Mouse (Mus musculus): ENCODE measurements around the gene Clstn1. TPM values are rescaled to one million over a fixed set of nuclear protein-coding genes. Genes with fewer than 3 reads are reported as not detected.

Gene Clstn1
- total and polyA plus RNA-seq, 2 experiments from 2014 or later: 206 to 590 TPM

DNA sequence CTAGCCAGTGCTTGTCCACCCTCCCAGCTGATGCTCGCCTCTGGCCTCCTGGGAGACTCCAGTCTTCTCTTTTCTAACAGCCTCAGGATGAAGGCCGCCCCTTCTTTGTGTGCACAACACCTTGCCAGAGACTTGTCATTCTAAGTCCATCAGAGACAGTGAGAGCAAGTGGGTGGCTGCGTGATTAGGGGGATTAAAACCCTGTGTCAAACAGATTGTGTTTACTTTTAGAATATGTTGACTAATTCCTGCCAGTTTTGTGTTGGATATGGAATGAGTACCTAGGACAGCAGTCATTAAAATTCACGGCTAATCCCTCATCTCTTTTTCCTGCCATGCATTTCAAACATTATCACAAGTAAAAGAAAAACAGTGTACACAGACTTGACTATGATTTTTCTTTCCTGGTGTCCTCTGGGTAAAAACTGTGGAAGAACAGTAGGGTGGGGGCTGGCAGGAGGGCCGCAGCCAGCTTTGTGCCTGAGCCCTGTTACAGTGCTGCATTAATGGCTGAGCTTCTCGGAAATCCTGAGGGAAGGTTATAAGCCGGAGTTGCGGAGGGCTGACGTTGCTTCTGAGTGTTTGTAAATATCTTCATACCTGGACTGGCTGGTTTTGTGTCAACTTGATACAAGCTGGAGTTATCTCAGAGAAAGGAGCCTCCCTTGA lies 8.8 kb downstream of the Clstn1 start:
- Histone ChIP-seq H3K27me3 (ENCODE audit: insufficient read depth, low read length) (no peaks in the 10 kb centered on the region), H3K27ac (no peak overlapping the region), H3K4me3 (ENCODE audit: low read length) (no peak overlapping the region)

DNA sequence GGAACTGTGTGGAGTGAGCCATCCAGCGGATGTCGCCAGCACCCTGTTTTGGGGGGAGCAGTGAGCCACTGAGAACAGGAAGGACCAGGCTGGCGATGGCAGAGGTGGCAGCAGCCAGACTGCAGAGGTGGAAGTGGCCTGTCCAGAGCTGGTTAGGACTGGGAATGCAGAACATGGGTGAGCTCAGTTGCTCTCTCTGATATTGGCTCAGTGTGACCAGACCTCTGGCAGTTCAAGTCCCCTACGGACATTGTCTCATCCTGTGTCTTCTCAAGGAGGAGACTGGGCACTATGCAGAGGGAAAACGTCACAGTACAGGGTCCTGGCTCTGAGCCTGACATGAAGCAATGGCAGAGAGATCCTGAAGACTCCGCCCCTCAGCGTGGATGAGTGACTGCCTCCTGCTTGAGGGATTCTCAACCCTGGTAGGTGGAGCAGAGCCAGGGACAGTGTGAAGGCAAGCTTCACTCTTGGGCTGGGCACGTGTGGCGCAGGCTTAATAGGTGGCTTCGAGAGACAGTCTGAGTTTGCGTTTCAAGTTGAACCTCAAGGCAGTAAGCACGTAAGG lies 11.5 kb downstream of the Clstn1 start:
- Histone ChIP-seq H3K4me2 (ENCODE audit: low read depth, low read length) (no peak overlapping the region), H3K27me3 (ENCODE audit: insufficient read depth, low read length) (no peaks in the 10 kb centered on the region), H3K36me3 (ENCODE audit: insufficient read depth, low read length) (no peaks in the 10 kb centered on the region), H3K9me3 (ENCODE audit: low read length) (no peaks in the 10 kb centered on the region), H3K9ac (replicated peaks; ENCODE audit: low read length) (no peak overlapping the region), H3K4me3 (ENCODE audit: low read length) (no peak overlapping the region), H3K4me1 (ENCODE audit: insufficient read depth, low read length) (no peaks in the 10 kb centered on the region; the same call in none of the 2 replicates), H3K27ac (no peak overlapping the region)
- ATAC-seq (peak; percentile 59), DNase-seq (ENCODE audit: low spot score) (peak; percentile 47)
- WGBS: 70% methylated on average over 12 of the region's 12 CpGs
- no peak for TF ChIP-seq CTCF (IDR thresholded peaks at IDR 0.05; ENCODE audit: low read depth)

More for the DNA sequence above, 8.8 kb downstream of the Clstn1 start:
- ATAC-seq (no peak), DNase-seq (ENCODE audit: low spot score) (no peak)
- H3K4me2 ChIP-seq (ENCODE audit: low read depth, low read length): no peak overlapping the region
- H3K36me3 ChIP-seq (ENCODE audit: insufficient read depth, low read length): no peaks in the 10 kb centered on the region
- no peaks in the 10 kb centered on the region for H3K4me1 ChIP-seq (ENCODE audit: insufficient read depth, low read length)
- H3K9me3 ChIP-seq (ENCODE audit: low read length): no peaks in the 10 kb centered on the region
- no peak overlapping the region for H3K9ac ChIP-seq (replicated peaks; ENCODE audit: low read length)
- TF ChIP-seq CTCF (IDR thresholded peaks at IDR 0.05; ENCODE audit: low read depth): no peak
- 61% methylated on average over 9 of the region's 9 CpGs for WGBS

DNA sequence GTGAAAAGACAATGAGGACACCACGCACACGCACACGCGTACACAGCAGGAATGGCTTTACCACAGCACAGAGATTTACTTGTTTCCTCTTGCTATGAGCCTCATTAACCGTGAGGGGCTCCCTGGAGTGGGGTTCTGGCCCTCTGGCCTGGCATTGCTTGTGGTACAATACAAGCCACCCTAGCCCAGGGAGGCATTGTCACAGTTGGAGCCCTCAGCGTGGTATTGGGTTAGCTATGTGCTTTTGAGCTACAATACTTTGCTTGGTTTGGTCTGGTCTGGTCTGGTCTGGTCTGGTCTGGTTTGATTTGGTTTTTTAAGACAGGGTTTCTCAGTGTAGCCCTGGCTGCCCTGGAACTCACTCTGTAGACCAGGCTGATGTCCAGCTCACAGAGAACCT lies 13.3 kb downstream of the Clstn1 start:
- H3K9ac ChIP-seq (replicated peaks; ENCODE audit: low read length): no peak overlapping the region
- no peak overlapping the region for H3K4me2 ChIP-seq (ENCODE audit: low read depth, low read length)
- ATAC-seq (no peak), DNase-seq (ENCODE audit: low spot score) (no peak)
- no peaks in the 10 kb centered on the region for H3K36me3 ChIP-seq (ENCODE audit: insufficient read depth, low read length)
- H3K4me3 ChIP-seq (ENCODE audit: low read length): no peak overlapping the region
- H3K4me1 ChIP-seq (ENCODE audit: insufficient read depth, low read length): no peaks in the 10 kb centered on the region; the same call in none of the 2 replicates
- no peak for TF ChIP-seq CTCF (IDR thresholded peaks at IDR 0.05; ENCODE audit: low read depth)
- H3K27me3 ChIP-seq (ENCODE audit: insufficient read depth, low read length): no peaks in the 10 kb centered on the region
- 84% methylated on average over 6 of the region's 6 CpGs for WGBS
- H3K9me3 ChIP-seq (ENCODE audit: low read length): no peaks in the 10 kb centered on the region
- H3K27ac ChIP-seq: no peak overlapping the region

DNA sequence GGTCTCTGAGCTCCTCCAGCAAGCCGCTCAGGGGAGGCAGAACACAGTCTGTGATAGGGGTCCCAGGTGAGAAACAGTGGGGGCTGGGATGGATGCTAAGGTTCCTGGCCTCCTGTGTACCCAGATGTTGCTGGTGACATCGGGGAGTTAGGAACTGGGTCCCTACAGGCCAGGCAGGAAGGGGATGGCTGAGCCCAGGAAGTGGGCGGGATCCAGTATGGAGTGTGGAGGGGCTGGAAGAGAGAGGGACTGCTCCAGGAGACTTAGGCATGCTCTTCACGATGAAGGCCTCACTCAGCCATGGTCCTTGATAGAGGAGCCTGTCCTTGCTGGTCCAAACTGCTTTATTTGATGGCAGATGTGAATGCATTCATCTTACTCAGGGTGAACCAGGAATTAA lies 13.9 kb downstream of the Clstn1 start:
- Histone ChIP-seq H3K27ac (no peak overlapping the region), H3K36me3 (ENCODE audit: insufficient read depth, low read length) (no peaks in the 10 kb centered on the region), H3K27me3 (ENCODE audit: insufficient read depth, low read length) (no peaks in the 10 kb centered on the region), H3K9ac (replicated peaks; ENCODE audit: low read length) (no peak overlapping the region), H3K4me3 (ENCODE audit: low read length) (no peak overlapping the region), H3K4me1 (ENCODE audit: insufficient read depth, low read length) (no peaks in the 10 kb centered on the region; the same call in none of the 2 replicates), H3K9me3 (ENCODE audit: low read length) (no peaks in the 10 kb centered on the region), H3K4me2 (ENCODE audit: low read depth, low read length) (no peak overlapping the region)
- DNase-seq (ENCODE audit: low spot score): no peak
- 87% methylated on average over 4 of the region's 4 CpGs for WGBS
- ATAC-seq: no peak
- no peak for TF ChIP-seq CTCF (IDR thresholded peaks at IDR 0.05; ENCODE audit: low read depth)

DNA sequence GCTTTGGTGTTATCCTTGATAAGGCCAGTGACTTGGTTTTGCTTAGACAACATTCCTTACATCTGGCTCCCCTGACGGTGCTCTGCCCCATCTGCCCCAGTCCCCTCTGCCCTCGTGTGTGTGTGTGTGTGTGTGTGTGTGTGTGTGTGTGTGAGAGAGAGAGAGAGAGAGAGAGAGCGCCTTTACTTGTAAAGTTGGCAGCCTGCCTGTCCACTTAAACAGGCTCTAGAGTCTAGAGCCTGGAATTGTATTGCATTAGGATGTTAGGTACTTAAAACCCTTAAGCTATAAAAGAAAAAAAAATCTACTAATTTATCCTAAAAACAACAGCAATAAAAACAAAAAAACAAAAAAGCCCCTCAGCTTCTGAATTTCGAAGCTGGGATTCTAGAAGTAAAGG lies 15.2 kb downstream of the Clstn1 start:
- no peak overlapping the region for H3K4me2 ChIP-seq (ENCODE audit: low read depth, low read length)
- 36% methylated on average over 4 of the region's 4 CpGs for WGBS
- peak overlapping the region; percentile 34; the same call in 1 of the 2 replicates for H3K27ac ChIP-seq

DNA sequence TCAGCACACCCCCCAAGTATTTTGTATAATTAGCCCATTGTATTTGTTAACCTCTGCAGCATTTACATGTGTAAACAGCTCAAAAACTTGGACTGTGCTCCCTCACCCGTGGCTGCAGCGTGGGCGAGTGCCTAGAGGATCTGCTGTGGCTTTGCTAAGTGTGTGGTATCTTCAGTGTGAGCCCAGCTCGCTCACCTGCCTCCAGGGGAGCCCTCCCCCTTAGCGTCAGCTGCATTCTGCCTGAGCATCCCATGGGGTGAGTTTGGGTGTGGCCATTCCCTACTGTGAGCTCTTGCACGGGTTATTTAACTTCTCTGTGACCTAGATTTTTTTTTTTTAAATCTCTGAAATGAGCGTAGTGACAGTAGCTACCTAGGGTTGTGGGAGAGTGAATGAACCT lies 16.0 kb downstream of the Clstn1 start:
- TF ChIP-seq CTCF (IDR thresholded peaks at IDR 0.05; ENCODE audit: low read depth): no peak
- no peak for ATAC-seq
- no peak overlapping the region for H3K9ac ChIP-seq (replicated peaks; ENCODE audit: low read length)

More for the DNA sequence above, 15.2 kb downstream of the Clstn1 start:
- no peak for TF ChIP-seq CTCF (IDR thresholded peaks at IDR 0.05; ENCODE audit: low read depth)
- Histone ChIP-seq H3K9me3 (ENCODE audit: low read length) (no peaks in the 10 kb centered on the region), H3K4me1 (ENCODE audit: insufficient read depth, low read length) (no peaks in the 10 kb centered on the region; the same call in none of the 2 replicates), H3K27me3 (ENCODE audit: insufficient read depth, low read length) (no peaks in the 10 kb centered on the region), H3K9ac (replicated peaks; ENCODE audit: low read length) (no peak overlapping the region), H3K4me3 (ENCODE audit: low read length) (no peak overlapping the region), H3K36me3 (ENCODE audit: insufficient read depth, low read length) (no peaks in the 10 kb centered on the region)
- peak; percentile 47 for DNase-seq (ENCODE audit: low spot score)
- no peak for ATAC-seq

DNA sequence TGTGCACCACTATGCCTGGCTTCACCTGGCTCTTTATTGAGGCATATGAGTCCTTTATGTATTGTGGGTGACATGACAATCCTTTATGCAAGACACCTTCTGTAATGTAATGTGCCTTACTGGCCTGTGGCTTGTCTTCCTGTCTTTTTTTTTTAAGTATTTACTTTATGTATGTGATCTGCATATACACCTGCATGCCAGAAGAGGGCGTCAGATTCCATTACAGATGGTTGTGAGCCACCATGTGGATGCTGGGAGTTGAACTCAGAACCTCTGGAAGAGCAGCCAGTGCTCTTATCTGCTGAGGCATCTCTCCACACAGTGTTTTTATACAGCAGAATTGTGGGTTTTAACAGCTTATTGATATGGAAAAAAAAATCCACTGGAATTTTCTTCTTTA lies 17.6 kb downstream of the Clstn1 start:
- Histone ChIP-seq H3K4me3 (ENCODE audit: low read length) (no peak overlapping the region), H3K27ac (no peak overlapping the region), H3K36me3 (ENCODE audit: insufficient read depth, low read length) (no peaks in the 10 kb centered on the region), H3K9me3 (ENCODE audit: low read length) (no peaks in the 10 kb centered on the region), H3K9ac (replicated peaks; ENCODE audit: low read length) (no peak overlapping the region), H3K27me3 (ENCODE audit: insufficient read depth, low read length) (no peaks in the 10 kb centered on the region), H3K4me2 (ENCODE audit: low read depth, low read length) (no peak overlapping the region), H3K4me1 (ENCODE audit: insufficient read depth, low read length) (peaks cover 6% of the 10 kb centered on the region)
- TF ChIP-seq CTCF (IDR thresholded peaks at IDR 0.05; ENCODE audit: low read depth): peak; percentile 32; the same call in 1 of the 2 replicates
- ATAC-seq: no peak
- WGBS: 65% methylated on average over 1 of the region's 1 CpGs
- no peak for DNase-seq (ENCODE audit: low spot score)

More for the DNA sequence above, 16.0 kb downstream of the Clstn1 start:
- Histone ChIP-seq H3K9me3 (ENCODE audit: low read length) (no peaks in the 10 kb centered on the region), H3K4me1 (ENCODE audit: insufficient read depth, low read length) (peaks cover 6% of the 10 kb centered on the region), H3K36me3 (ENCODE audit: insufficient read depth, low read length) (no peaks in the 10 kb centered on the region), H3K4me3 (ENCODE audit: low read length) (no peak overlapping the region), H3K27ac (no peak overlapping the region), H3K27me3 (ENCODE audit: insufficient read depth, low read length) (no peaks in the 10 kb centered on the region), H3K4me2 (ENCODE audit: low read depth, low read length) (no peak overlapping the region)
- WGBS: 34% methylated on average over 7 of the region's 7 CpGs
- DNase-seq (ENCODE audit: low spot score): no peak
